Mouse (Mus musculus) heart, postnatal 25 days (tissue): ENCODE data around the gene Fam83c. TPM values are rescaled to one million over a fixed set of nuclear protein-coding genes. Genes with fewer than 3 reads are reported as not detected.
A peak's percentile ranks its signal among the peaks of the same experiment; 100 is the strongest.
"Not testable (repeated sequence)": the region's sequence is repeated elsewhere in the genome, so short reads cannot be mapped to it uniquely, and the experiment has no call there.

Experiments used
- DNase-seq: peaks from one replicate; pipeline ENCODE4 v3.0.0; 2022; ENCODE audit warnings: low spot score
- intact Hi-C: fragments of 180-260 bp; cut with DNase I; formaldehyde crosslinking; loops from one replicate; pipeline ENCODE4 v1.15.1; 2025
- total RNA-seq, 2 experiments: library from RNA; stranded (reverse); gene quantifications; 2 replicates each; pipeline ENCODE4 v1.2.3; 2021

The Fam83c gene
- not detected for total RNA-seq

GRCm38 (mm10) chr2:155834732-155835131 is at the start of gene Fam83c:
TSS of gene Fam83c (minus strand) at chr2:155834854.
- intact Hi-C loops: no loop called here
- no peak for DNase-seq

- intact Hi-C loops: no loop called here
- DNase-seq: no peak
Measured at GRCm38 (mm10) chr2:155882087-155882486, 47.4 kb upstream of the Fam83c start.

GRCm38 (mm10) chr2:155878964-155879876 is 44.6 kb upstream of the Fam83c start:
- intact Hi-C loops: no loop called here
- DNase-seq: no peak

GRCm38 (mm10) chr2:155873636-155874035 is 39.0 kb upstream of the Fam83c start:
- intact Hi-C loops: no loop called here
- no peak for DNase-seq

GRCm38 (mm10) chr2:155872930-155873507 is 38.4 kb upstream of the Fam83c start:
- no peak for DNase-seq
- intact Hi-C loops: no loop called here

- intact Hi-C loops: no loop called here
- no peak for DNase-seq
Measured at GRCm38 (mm10) chr2:155872486-155872885, 37.8 kb upstream of the Fam83c start.

GRCm38 (mm10) chr2:155869772-155870171 is 35.1 kb upstream of the Fam83c start:
- DNase-seq: no peak
- intact Hi-C loops: no loop called here

- intact Hi-C loops: no loop called here
- DNase-seq: no peak
Measured at GRCm38 (mm10) chr2:155868320-155868719, 33.7 kb upstream of the Fam83c start.

- no peak for DNase-seq
- intact Hi-C loops: no loop called here
Measured at GRCm38 (mm10) chr2:155863301-155863867, 28.7 kb upstream of the Fam83c start.

- intact Hi-C loops: no loop called here
Measured at GRCm38 (mm10) chr2:155862573-155863300, 28.1 kb upstream of the Fam83c start.

GRCm38 (mm10) chr2:155861581-155861980 is 26.9 kb upstream of the Fam83c start:
- no peak for DNase-seq
- intact Hi-C loops: no loop called here

More at GRCm38 (mm10) chr2:155862573-155863300, 28.1 kb upstream of the Fam83c start:
- DNase-seq: no peak

GRCm38 (mm10) chr2:155860102-155860501 is 25.4 kb upstream of the Fam83c start:
- intact Hi-C loops: no loop called here
- no peak for DNase-seq

- intact Hi-C loops: no loop called here
- DNase-seq: no peak
Measured at GRCm38 (mm10) chr2:155852536-155852935, 17.9 kb upstream of the Fam83c start.

- intact Hi-C loops: no loop called here
- DNase-seq: no peak
Measured at GRCm38 (mm10) chr2:155850120-155850519, 15.5 kb upstream of the Fam83c start.

- intact Hi-C loops: no loop called here
- DNase-seq: no peak
Measured at GRCm38 (mm10) chr2:155849464-155849863, 14.8 kb upstream of the Fam83c start.

- intact Hi-C loops: no loop called here
- DNase-seq: peak; percentile 25
Measured at GRCm38 (mm10) chr2:155848291-155848690, 13.6 kb upstream of the Fam83c start.

- intact Hi-C loops: loop anchor here (1.0 kb wide), 1 partner anchor 99 kb away; no protein-coding TSS in a partner anchor
- no peak for DNase-seq
Measured at GRCm38 (mm10) chr2:155846930-155847329, 12.3 kb upstream of the Fam83c start.

GRCm38 (mm10) chr2:155838961-155839360 is 4.3 kb upstream of the Fam83c start:
- intact Hi-C loops: no loop called here

GRCm38 (mm10) chr2:155837961-155838360 is 3.3 kb upstream of the Fam83c start:
- no peak for DNase-seq
- intact Hi-C loops: no loop called here

More at GRCm38 (mm10) chr2:155838961-155839360, 4.3 kb upstream of the Fam83c start:
- DNase-seq: no peak

- DNase-seq, intact Hi-C loops: not testable (repeated sequence)
Measured at GRCm38 (mm10) chr2:155832087-155832486, 2.6 kb downstream of the Fam83c start.
